Mouse (Mus musculus): ENCODE measurements around the gene Ttc5.

GRCm38 (mm10) chr14:50782166-50782565 is 3.2 kb downstream of the Ttc5 start:
- TF ChIP-seq CTCF (IDR thresholded peaks at IDR 0.05; ENCODE audit: low read depth, low read length) (no peak), POLR2A (IDR thresholded peaks at IDR 0.05; ENCODE audit: extremely low read depth, insufficient read depth, low read length) (no peak)

Measured in liver, adult 2 months (tissue).